Mouse (Mus musculus) inflammation-experienced regulatory T-cells, adult 6 months (primary cell): ENCODE measurements around the gene Dynlt1a. TPM values are rescaled to one million over a fixed set of nuclear protein-coding genes. Genes with fewer than 3 reads are reported as not detected.
A peak's percentile ranks its signal among the peaks of the same experiment; 100 is the strongest.
"Not testable (repeated sequence)": the region's sequence is repeated elsewhere in the genome, so short reads cannot be mapped to it uniquely, and the experiment has no call there.

Experiments used
- ATAC-seq: one replicate; pipeline ENCODE4 v1.8.0; 2017
- polyA plus RNA-seq, 3 experiments: library from polyadenylated mRNA; unstranded; fragments of 100-300 nt; shearing (Covaris generic); gene quantifications; one replicate each; pipeline ENCODE4 v1.2.1; 2017

Gene Dynlt1a
- polyA plus RNA-seq, result 10 to 100 TPM in 2 of 3 experiments, 1 to 10 TPM in 1; 8.0 to 12.3 (median 10.7) TPM

GRCm38 (mm10) chr17:6317339-6317985, at the start of gene Dynlt1a:
TSS of gene Dynlt1a (minus strand) at chr17:6317500.
- peak; percentile 94 for ATAC-seq

DNA sequence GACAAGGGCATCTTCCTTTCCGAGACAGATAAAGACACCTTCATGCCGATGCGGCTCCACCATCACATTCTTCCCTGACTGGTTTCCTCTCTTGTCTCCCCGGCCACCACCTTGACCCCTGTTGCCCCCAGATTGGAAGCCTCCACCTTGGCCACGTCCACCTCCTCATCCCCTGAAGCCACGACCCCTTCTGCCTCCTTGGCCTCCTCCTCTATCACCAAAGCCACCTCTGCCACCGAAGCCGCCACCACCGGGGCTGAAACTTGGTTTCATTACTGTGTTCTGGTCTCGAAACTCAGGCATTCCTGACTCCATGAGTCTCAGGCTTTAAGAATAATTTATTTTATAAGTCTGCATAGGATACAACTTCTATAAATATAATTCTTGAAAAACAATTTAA, 38.0 kb upstream of the Dynlt1a start:
- not testable (repeated sequence) for ATAC-seq

- ATAC-seq, result not testable (repeated sequence)
These were observed 25.4 kb upstream of the Dynlt1a start for GRCm38 (mm10) chr17:6342606-6343294.

GRCm38 (mm10) chr17:6328997-6329396, 11.7 kb upstream of the Dynlt1a start:
- ATAC-seq, result not testable (repeated sequence)

GRCm38 (mm10) chr17:6327554-6327953, 10.3 kb upstream of the Dynlt1a start:
- ATAC-seq, result not testable (repeated sequence)

- ATAC-seq, result not testable (repeated sequence)
These were observed 8.2 kb upstream of the Dynlt1a start for GRCm38 (mm10) chr17:6325543-6325942.

- not testable (repeated sequence) for ATAC-seq
These were observed 7.7 kb upstream of the Dynlt1a start for GRCm38 (mm10) chr17:6325021-6325420.

- not testable (repeated sequence) for ATAC-seq
These were observed 4.4 kb upstream of the Dynlt1a start for GRCm38 (mm10) chr17:6321778-6322101.

GRCm38 (mm10) chr17:6321081-6321777, 3.9 kb upstream of the Dynlt1a start:
- not testable (repeated sequence) for ATAC-seq

DNA sequence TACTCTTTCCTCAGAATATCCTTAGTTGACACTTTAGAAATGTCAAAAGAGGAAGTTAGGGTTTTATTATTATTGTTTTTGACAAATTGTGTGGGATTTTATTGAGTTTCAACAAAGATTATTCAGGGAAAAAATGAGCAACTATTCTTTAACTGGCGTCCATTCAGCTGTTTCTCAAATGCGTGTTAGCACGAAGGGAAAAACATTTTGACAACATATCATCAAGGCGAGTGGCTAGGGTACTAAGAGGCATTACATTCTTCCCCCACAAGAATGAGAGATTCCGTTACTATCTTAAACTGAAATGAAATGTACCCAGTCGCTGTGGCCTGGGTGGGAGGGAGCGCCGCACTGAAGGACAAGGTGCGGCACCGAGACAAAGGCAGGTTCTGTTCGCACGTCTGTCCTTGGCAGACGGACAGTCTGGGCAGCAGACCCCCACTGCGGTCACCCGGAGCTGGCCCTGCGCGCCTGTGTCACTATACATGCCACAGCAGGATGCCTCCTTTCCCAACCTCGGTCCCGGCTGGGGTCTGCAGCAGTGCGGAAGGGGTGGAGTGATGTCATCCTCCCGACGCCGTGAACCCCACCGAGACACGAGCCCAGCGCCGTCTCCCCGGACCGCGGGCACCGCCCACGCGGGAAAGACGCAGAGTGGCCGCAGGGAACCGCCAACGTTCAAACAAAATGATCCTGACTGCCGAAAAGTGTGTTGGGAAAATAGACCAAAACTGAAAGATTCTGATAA, 747 bp downstream of the Dynlt1a start:
- ATAC-seq, result peak; percentile 10

GRCm38 (mm10) chr17:6315706-6316105, 1.6 kb downstream of the Dynlt1a start:
- ATAC-seq, result not testable (repeated sequence)

GRCm38 (mm10) chr17:6314493-6314892, 2.8 kb downstream of the Dynlt1a start:
- ATAC-seq, result not testable (repeated sequence)

DNA sequence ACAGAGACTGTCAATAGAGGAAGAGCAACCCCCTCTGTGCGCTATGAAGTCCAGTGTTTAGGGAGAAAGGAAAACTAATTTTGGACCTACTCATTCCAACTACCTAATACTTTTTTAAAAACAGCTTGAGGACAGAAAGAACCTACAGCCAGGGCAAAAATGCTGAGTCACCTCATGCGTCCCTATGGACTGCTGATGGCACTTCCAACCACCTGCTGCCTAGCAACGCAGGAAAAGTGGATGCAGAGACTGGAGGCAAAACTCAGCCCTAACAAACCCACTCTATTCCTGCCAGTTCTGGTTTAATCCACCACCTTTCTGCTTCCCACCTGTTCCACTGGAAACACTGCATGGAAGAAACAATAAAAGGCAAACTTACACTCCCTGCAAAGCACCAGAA, 4.5 kb downstream of the Dynlt1a start:
- not testable (repeated sequence) for ATAC-seq

DNA sequence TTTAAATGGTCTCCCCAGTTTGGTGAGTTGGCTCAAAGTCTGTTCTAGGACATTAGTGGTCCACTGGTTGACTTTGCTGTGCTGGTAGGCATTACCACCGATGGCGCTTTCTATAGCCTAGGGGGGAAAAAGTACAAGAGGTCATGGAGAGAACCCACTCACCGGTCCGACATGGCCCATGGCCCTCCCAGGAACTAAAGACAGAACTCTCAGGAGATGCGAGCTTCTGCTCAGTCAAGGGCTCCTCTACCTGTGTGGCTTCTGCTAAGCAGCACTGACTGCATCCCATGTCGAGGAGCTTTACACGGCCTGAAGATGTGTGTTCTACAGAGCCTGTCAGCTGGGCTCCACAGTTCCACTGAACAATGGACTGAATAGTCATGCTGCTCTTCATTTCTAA, 5.6 kb downstream of the Dynlt1a start:
- ATAC-seq, result not testable (repeated sequence)

DNA sequence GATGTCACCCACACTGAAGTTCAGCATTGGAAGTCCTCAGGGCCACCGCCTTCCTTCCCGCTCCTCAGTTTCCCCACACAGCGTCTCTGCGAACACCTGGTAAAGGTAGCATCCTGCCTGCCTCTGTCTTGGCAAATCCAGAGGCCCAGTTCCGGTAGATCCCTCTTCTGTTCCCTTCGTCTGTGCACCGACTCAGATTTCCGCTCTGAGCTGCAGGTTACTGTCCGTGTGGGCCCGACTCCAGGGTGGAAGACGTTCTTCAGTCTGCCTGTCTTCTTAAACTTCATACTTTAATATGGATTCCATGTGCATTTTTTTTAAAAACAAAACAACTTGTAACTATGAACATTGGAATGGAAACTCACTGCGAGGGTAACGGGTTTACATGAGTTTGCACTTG, 10.8 kb downstream of the Dynlt1a start:
- ATAC-seq, result not testable (repeated sequence)

GRCm38 (mm10) chr17:6305656-6306270, 11.5 kb downstream of the Dynlt1a start:
- not testable (repeated sequence) for ATAC-seq

DNA sequence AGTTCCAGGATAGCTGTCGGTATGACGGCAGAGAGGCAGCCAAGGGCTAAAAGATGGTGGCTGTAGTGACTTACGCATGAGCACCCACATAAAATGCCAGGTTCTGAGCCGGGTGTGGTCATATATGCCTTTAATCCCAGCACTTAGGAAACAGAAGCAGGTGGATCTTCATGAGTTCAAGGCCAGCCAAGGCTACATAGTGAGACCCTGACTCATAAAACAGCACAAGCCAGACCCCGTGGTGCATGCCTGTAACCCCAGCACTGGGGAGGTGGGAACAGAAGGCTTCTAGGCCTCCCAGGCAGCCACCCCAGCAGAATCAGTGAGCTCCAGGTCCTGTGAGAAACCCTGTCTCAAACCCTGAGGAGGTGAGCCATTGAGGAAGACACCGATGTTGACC, 12.4 kb downstream of the Dynlt1a start:
- ATAC-seq, result not testable (repeated sequence)

DNA sequence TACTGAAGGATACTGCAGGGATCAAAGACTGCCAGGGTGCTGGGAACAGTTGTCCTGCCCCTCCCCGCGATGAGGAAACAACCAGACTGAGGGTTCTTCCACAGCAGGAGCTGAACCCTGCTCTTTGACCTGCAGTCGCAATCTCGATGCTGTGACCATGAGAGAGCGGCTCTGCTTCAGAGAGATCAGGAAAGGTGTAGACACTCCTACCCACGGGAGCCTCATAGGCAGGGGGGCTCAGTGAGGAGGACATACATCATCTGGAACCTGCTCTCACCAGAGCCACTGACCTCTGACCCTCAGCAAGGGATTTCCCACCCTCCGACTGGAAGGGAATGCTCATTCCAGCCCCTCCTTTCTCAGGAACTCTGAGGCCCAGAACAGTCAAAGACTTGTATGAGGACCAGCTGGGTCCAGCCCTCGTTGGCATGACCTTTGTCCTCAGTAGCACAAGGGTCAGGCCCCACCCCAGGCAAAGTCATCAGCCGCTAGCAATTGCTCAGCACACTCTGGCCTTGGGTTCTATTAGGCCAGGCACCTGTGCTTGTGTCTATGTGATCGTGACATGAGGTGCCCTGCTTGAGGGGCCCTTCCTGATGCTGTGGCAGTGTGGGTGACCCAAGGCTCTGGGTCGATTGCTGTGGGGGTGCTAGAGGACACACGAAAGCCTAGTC, 17.0 kb downstream of the Dynlt1a start:
- ATAC-seq, result not testable (repeated sequence)

DNA sequence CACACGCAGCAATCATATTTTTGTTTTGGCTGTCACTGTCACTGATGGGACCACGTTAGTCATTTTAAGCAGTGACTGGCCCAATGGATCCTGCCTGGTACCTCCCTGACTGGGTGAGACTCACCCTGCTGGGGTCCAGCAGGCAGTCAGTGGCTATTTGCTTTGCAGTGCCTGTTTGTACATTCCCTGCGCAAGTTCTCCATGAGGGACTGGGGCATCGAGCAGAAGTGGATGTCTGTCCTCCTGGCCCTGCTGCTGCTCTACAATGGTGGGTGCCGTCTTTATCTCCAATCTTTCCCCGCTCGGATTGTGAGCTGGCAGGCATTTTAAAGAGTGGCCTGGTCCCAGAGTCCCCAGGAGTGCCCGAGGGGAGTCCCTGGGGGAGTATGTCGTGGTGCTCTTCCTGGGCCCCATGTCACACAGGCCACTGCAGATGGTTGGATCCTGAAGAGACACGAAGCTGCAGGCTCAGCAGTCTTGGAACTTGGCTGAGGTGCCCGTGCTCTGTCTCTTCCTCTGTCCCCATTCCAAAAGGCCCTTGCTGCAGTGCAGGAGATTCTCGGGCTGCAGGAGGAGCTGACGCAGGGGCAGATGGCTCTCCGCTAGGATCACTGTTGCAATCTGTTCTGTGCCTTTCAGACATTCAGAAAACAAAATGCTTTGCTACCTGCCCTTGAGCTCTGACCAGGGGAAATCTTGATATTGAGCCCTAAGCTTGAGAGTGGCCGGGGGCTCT, 20.1 kb downstream of the Dynlt1a start:
- ATAC-seq, result not testable (repeated sequence)

GRCm38 (mm10) chr17:6293882-6294281, 23.4 kb downstream of the Dynlt1a start:
- ATAC-seq, result not testable (repeated sequence)

DNA sequence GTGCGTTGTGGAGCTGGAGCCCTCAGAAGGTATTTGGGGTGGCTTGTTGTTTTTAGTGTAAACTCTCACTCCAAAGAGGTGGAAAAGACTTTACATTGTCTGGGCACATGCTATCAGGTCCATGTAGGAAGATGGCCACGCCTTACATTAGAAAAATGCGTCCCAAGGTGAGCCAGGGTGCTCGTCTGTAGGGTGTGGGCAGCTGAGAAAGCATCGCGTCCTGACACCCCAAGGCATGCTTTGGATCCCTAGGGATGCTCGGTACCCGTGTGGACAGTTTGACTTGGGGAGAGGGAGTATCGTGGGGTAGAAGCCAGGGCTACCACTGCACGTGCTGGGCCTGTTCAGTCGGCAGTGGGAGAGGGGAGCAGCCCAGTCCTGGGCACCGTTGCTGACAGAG, 28.3 kb downstream of the Dynlt1a start:
- ATAC-seq, result not testable (repeated sequence)
